Mouse (Mus musculus) right cerebral cortex, postnatal 4 days (tissue): ENCODE measurements around the gene Hat1.

ENCODE experiments used
- DNase-seq: peaks from one replicate; pipeline ENCODE4 v3.0.0-alpha.2; 2022

Hat1 gene

DNA sequence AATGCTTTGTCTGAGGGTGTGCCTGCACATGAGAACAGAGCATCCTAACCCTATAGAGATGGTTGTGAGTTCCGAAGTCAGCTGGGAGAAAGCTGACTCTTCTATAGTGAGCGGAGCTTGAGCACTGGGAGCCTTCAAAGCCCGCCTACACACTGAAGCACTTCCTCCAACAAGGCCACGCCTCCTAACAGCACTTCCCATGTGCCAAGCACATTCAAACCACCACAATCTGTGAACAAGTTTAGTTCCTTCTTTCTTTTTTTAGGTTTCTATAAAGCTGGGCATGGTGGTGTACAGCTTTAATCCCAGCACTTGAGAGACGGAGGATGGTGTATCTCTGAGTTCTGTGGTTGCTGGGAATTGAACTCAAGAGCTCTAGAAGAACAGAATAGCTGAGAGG, 11.3 kb upstream of the Hat1 start:
- no peak for DNase-seq

DNA sequence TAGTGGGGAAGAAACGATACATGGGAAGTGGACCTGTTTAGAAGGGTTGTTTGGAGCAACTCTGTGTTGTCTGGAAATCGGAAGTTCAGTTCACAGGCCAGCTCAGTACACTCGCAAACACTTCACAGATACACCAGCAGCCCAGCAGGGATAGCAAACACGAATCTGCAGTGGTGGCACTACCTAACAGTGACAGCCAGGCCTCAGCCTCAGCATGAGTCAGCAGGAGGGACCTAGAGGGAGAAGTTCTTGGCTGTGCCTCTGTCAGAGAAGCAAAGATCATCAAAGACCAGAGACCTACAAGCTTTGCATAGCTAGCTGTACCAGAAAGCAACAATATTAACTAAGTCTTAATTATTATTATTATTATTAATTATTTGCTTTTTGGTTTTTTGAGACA, 6.8 kb upstream of the Hat1 start:
- DNase-seq = no peak

DNA sequence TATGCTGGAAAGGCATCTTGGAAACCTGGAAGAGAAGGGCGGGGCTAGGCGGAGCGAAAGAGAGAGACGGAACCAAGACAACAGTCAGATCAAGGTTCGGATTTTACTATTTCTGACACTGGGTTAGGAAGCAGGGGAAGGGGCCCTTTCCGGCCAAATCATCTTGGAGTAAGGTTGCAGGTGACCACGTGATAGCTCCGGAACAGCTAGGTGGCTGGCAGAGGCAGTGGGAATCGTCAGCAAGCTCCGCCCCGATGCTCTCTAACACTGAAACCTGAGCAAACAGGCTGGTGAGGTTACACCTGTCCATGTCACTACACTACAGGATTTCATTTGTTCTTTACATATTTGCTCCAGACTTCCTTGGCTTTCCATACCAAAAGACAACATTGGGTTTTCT, 4.9 kb upstream of the Hat1 start:
- no peak for DNase-seq

DNA sequence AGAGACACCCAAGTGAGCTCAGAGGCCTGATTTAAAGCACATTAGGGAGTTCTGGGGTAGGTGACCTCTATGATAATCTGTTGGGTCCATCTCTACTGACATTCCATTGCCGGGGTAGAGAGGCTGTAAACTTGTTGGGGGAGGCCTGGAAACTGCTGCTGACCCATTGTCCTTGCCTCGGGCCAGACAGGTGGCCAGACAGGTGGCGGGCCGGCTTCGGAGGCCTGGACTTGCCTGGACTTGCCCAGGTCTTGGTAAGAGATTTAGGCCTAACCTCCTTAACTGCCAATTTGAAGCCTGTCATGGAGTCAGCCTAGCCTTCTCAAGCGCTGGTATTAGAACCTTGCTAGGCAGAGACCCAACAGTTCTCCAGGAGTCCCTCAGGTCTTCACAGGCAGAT, 992 bp upstream of the Hat1 start:
- DNase-seq = no peak

DNA sequence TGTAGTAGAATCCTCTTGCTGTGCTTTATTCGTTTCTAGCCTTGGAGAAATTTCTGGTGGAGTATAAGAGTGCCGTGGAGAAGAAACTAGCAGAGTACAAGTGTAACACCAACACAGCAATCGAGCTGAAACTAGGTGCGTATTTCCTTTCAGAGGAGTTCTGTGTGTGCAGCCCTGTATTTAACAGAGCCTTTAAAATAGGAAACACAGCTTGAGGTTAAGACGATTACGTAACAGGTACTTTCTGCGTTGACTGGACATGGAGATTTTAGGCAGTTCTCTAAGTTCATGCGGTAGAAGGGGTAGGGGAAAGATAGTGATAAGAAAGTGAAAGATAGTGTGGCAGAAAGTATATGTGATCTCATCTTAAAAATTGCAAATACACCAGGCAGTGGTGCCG, 1.1 kb downstream of the Hat1 start:
- DNase-seq = no peak

DNA sequence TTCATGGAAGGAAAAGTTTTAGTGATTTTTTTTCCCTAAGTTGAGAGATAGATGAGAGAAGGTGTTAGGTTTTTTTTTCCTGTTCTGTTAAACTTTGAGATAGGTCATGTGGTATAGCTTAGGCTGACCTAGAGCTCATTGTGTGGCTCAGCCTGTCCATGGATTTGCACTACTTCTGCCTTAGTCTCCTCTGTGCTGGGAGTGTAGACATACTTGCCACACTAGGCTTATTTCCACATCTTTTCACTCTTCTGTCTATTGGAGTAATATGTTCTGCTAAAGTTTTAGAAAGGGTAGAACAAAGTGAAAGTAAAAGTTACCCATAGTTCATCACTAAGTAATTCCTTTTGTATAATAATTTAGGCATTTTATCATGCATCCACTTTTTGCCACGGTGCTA, 16.9 kb downstream of the Hat1 start:
- DNase-seq = no peak

DNA sequence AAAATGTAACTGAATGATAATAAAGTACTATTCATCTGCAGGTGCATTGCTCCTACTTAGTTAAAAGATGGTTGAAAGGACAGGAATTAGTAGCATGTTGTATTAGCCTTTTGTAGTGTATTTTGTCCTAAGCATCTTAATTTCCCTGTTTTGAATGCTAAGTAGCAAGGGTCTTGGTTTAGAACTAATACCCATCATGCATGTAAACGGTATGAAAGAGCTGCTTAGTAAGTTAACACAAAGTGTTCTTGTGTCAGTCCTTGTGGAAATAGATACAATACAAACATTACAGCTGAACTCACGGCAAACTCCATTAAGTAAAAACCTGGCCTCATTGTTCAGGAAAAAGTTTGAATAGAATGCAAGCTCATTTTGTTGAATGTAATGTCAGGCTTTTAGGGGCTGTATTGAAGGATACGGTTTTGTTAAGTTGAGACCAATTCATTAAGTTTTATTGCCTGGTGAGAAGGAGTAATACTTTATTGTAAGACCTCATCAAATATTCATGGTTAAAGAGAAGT, 30.1 kb downstream of the Hat1 start:
- no peak for DNase-seq

DNA sequence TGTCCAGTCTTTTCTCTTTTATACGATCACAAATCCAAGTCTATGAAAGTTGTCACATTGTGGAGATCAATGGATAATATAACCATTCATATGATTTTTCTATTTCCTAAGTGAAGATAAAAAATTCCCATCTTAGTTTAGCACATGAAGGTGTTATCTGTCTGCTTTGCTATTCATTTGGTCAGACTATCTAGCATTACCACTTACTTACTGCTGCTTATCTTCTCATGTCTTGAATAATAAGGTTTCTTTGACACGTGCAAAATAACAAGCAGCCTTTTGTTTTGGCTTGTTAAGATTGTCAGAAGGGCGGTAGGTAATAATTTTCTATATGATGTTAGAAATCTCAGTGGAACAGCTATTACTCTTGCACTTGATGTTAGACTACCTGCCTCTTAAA, 30.6 kb downstream of the Hat1 start:
- DNase-seq = no peak

DNA sequence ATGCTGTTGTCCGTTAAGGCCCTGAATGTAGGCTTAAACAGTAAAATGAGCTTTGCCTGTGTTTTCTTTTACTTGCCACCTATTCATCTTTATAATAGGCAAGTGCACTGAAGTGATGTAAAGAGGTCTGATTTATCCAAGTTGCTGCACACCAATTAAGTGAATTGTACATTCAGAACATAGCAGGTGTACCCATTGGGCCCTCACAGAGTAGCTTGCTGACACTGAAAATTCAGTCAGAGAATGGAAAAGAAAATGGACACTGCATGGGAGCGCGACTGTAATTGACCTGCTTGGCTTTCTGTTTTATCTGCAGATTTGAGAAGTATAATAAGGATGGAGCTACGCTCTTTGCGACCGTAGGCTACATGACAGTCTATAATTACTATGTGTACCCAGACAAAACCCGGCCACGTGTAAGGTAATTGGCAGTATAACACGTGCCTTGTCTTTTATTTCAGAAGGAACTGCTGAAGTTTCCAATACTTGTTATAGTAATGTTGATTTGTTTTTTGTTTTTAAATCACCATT, 32.2 kb downstream of the Hat1 start:
- DNase-seq = no peak

DNA sequence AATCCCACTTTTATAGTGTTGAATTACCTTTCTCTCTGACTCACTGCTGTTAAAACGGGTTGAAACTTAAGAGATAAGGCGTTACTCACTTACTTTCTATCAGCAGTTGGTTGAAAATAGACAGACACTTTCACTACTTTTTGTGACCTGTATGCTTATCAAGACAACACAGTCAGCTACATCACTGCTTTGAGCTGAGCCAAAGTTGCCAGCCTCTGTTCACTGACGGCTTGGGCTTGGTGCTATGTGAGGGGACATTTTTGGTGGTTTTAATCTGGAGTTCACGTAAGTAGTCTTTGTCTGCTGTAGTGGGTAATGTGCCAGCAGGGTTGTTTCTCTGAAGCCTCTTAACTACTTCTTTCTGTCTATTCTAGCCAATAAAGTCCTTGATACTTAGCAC, 35.8 kb downstream of the Hat1 start:
- no peak for DNase-seq

DNA sequence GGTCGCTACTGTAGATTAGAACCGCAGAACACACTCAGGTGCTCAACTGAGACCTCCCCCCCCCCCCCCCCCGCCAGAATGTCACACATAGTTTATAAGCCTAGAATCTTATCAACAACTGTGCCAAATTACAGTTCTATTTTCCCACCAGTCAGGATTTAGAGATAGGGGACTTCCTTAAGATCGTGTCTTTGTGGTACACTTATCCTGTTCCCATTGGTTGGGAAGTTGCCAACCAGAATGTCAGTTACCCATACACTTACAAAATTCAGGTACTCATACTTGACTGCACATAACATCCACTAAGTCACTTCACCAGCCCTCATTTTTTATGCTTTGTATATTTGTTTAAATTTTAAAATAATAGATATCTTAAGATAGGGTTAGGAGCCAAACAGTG, 46.7 kb downstream of the Hat1 start:
- no peak for DNase-seq

DNA sequence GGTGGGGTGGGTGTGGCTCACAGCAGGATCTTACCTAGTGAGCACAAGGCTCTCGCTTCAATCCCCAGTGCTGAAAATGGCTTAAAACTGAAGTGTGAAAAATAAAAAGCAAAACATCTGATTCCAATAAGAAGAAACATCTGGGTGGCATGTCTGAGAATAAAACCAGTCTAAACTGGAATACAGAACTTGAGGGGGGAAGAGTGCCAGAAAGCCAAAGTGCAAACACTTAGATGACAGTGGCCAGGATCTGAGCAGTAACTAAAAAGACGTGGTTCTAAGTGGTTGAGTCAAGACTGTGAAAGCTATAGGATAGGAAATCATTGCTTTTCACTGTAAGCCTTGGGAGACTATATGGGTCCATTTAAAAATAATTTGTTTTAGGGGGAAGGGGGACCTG, 54.6 kb downstream of the Hat1 start:
- DNase-seq = no peak

DNA sequence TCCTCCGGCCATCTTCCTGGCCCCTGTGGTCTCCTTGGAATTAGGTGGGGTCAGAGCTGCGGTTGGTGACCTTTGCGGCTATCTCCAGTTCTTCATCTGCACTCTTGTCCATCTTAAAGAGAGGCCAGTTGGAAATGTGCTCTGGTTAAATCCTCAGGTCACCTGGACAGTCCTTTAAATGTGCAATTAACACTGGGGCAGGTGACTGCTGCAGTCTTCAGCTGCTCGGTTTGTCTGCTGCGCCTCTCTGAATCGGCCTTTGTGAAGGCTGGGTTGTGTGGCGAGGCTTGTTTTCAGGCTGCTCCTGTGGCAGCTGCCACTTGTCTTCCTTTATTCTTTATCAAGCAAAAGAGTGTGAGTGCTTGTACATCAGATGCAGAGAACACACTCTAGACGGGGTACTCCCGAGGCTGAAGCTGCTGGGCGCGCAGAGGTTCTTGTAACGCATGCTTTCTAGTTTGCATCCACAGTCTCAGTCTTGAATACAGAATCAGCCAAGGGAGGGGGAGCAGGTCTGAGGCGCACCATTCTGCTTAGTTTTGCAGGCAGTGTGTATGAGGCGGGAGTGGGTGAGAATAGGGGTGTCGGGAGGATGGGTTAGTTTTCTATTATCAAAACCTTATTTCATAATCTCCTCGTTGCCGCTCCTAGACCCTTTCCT, 56.9 kb downstream of the Hat1 start:
- DNase-seq = peak; percentile 9

DNA sequence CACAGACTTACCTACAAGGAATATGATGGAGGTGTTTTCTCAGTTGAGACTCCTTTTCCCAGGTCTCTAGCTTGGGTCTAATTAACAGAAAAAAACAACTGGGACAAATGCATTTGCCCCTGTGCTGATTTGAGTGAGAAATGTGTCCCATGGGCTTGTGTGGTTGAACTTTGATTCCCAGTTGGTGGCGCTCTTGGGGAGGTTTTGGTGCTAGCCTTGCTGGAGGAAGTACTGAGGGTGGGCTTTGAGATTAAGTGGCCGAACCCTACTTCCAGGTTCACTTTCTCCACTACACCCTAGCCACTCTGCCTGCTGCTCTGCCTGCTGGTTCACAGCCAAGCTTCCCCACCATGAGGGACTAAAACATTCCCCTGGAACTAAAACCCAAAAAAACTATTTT, 60.8 kb downstream of the Hat1 start:
- DNase-seq = no peak

DNA sequence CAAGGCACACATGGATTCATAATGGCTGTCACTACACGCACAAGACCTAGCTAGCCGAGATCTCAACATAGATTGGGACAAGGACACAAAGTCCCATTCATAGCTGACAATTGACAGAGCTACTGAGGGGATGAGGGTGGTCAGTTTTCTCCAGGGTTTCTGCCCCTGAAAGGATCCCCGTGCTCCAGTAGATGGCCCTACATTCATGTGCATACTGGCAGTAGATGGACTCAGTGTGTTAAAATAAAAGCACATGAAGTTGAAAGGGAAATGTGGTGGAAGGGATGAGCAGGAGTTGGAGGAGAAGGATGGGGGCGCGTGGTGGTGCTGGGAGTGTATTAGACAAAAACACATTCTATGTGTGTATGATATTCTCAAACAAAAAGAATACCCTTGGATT, 63.0 kb downstream of the Hat1 start:
- DNase-seq = no peak

DNA sequence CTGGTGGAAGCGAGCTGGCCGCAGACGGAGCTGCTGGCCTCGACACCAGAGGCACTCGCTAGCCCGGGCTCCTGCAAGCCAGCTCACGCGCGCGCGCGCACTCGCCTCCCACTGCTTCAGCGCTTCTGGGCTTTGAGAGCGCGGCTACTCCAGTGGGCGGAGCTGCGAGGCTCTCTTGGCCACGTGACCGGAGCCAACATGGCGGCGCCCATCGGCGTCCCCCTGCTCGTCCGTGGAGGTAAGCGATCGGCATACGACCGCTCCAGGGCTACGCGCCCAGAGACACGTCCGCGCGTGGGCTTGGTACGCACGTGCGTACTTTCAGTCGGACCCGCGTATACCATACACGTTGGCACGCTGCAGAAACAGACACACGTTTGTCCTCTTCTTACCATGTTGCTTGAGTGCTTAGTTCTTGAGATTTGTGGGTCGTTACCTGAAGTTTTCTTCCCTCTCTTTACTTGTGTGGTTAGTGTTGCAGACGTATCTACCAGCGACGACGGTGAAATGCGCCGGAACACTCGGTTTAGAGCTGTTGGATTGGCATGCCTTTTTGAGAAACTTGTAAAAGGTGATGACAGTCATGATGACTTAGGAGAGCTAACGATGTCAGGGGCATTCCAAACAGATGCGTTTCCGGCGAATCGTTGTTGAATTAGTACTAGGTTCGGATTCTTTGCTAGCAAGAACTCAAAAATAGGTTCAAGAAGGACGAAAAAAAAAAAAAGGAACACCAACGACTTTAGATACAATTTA, 64.6 kb downstream of the Hat1 start, which contains the start of gene Metap1d:
Gene Metap1d (plus strand): TSS at position 116 of the 756 bp plus-strand sequence.
- peak; percentile 93 for DNase-seq

DNA sequence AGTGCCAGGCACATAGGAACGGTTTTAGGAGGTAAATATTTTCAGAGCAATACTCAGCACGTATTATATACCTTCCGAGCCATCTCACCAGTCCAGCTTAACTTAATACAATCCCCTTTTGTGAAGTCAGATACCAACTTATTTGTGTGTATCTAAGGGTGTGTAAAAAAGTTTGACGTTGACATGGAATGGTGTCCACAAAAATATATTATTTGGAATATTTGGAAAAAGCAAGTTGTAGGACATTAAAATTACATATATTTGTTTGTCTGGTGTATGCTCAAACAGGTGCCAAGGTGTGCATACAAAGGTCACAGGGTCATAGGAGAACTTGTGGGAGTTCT, 65.1 kb downstream of the Hat1 start:
- no peak for DNase-seq

DNA sequence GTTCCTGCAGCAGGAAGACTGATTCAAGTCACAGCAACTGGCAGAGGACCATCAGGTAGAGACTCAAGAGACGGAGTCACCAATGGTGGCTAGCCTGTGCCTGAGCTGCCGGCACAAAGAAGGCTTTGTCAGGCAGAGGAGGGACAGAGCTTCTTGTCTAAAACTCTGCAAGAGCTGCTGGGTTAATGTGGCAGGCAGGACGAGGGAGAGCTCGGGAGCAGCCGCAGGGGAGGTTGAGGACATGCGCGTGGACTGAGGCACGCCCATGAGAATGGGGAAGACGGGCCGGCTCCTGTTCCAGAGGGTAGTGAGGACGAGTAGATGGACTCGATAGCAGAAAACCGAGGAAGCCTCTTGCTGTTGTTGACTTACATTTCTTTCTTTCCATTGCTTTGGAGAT, 69.9 kb downstream of the Hat1 start:
- DNase-seq = no peak

DNA sequence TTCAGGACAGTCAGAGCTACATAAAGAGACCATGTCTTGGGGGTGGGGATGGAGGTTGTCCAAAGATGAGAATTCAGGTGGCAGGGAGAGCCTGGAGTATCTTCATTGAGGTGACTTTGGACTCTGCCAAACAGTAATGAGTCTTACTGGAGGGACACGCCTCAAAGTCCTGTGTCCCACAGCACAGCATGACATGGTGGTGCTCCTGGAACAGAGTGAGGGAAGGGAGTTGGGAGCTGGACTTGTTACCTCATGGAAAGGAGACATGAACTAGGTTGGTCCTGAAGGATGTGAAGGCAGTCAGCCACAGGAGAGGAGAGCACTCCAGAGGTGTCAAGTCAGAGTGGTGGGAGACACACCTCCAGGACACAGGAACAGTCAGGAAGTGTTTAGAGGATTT, 70.9 kb downstream of the Hat1 start:
- DNase-seq = no peak

DNA sequence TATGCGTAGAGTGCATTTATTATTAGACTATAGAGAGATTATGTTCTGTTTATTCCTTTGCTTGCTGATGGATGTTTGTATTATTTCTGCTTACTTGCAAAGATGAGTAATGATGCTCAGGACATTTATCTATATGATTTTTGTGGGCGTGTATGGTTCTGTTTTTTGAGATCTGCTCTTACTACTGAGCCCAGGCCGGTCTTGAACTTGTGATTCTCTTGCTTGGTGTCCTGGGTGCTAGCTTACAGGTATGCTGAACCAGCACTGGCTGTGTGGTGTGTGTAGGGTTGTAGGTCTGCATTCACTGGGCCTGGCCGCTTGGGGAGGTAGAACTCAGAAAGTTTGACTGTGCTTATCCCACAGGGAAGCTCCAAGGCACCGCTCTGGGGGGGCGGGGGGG, 72.4 kb downstream of the Hat1 start:
- DNase-seq = no peak

DNA sequence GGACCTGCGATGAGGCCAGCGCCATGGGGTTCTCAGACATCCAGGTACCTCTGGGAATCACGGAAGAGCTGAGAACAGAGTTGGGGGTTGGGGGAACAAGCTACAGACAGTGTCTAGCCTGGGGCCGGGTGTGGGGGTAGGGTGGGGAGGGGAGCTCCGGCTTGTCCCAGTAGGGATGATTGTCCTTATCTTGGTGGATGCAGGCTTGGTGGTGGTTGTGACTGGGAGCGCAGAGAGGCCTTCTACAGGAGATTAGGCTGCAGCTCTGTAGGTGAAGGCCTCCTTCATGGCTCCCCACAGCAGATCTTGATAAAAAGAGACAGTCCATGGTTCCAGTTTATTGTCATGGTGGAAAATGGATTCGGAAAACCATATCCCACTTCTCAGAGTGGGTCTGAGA, 72.8 kb downstream of the Hat1 start:
- no peak for DNase-seq

DNA sequence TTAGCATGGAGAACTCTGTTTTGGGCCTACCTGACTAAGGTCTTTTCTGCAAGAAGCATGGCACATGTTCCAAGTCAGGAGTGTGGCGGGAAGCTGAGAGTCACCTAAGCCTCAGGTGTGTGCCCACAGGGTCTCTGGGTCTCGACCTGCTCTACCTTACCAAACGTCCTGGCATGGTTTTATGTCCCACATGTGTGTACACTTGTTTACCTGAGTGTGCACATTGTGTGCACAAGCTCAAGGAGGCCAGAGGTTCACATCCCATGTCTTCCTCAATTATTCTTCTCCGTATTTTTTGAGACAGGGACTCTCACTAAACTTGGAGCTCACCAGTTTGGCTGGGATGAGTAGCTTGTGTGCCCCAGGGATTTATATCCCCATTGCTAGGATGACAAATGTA, 73.3 kb downstream of the Hat1 start:
- no peak for DNase-seq

DNA sequence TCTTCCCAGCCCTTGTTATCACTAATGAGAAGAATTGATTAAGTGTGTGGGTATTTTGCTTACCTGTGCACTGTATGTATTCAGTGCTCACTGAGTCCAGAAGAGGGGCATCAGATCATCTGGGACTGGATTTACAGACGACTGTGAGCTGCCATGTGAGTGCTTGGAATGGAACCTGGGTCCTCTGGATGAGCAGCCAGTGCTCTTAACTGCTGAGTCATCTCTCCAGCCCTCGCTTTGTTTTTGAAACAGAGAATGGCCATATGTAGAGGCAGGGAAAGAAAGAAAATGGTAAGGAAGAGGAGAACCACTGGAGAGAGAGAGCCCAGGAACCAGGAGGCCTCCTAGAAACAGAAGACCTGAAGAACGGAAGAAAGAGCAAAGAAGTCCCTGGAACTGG, 73.8 kb downstream of the Hat1 start:
- no peak for DNase-seq

DNA sequence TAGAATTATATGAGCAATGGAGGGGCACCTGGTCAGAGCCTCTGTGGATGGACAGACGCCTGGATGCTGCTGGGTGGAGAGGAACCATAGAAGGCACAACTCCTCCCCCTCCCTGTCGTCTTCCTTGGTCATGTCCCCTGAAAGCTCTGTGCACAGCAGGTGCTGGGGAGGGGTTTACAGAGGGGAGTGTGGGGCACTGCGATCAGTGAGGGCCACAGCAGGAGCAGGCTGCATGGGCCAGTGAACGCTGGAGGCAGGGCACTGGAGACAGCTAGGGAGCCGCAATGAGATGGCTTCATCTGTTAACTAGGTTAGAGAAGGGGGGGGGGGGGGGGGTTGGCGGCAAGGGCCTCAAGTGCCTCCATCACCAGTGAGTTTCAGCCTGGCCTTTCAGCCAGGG, 77.3 kb downstream of the Hat1 start:
- DNase-seq = no peak
